Mouse (Mus musculus) cerebellum, adult 9-10 months (tissue): Measurements from ENCODE around the gene Mmp10.

Source experiments
- DNase-seq: peaks from one replicate; pipeline ENCODE4 v3.0.0; 2022

The Mmp10 gene

DNA sequence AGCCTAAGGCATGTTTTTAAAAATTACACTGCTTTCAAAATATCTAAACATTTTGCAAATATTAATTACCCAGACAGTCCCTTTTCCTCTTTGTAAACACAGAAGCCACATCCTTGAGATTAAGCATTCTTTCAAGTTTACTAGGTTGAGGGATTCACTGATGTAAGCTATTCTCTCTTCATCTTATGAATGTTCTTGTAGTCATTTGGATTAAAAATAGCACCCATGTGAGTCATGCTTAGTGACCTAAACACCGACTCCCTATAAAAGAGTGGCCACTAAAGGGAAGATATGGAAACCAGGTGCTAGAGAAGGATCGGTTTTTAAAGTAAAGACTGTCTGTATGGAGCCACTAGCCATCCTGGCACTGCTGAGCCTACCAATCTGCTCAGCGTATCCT lies at the start of gene Mmp10:
TSS of gene Mmp10 (plus strand) at position 302 of the 400 bp plus-strand sequence.
- DNase-seq: no peak

DNA sequence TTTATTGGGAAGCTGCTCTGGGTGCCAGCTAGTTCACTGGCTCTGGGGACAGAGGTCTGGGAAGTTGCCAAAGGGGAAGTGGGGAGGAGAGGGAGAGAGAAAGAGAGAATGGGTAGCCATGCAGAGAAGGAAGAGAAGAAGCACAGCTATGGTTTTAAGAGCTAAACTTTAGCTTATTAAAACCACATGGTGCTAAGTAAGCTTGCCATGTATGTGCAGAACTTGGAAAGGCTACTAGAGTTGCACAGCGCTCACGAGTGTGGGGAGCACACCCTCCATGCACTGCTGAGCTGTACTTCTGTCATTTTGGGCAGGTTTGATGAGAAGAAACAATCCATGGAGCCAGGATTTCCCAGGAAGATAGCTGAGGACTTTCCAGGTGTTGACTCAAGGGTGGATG lies 48.9 kb upstream of the Mmp10 start:
- no peak for DNase-seq

- DNase-seq: no peak
These were observed 31.9 kb upstream of the Mmp10 start for GRCm38 (mm10) chr9:7470262-7470661.

GRCm38 (mm10) chr9:7483684-7484394 lies 18.3 kb upstream of the Mmp10 start:
- DNase-seq: no peak

GRCm38 (mm10) chr9:7501138-7501537 lies 1.0 kb upstream of the Mmp10 start:
- DNase-seq: no peak

DNA sequence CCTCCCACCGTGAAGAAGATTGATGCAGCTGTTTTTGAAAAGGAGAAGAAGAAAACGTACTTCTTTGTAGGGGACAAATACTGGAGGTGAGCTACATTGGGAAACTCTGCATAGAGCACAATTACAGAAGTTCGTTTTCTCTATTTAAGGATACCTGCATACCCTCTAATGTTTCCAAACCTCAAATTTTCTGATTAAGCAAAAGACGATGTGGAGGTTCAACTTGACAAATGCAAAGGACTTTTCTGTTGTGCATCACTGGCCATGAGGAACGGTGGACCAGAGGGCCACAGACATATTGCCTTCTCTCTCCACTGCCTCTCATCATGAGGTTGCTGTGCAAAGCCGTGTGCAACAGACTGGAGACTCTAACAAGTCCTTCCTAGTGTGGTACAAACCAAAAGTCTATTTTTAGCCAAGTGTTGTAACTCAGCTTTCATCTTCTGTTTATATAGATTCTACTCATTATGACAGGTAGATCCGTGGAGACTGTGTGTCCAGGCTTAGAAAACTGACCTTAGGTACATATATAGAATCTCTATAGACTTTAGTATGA lies 5.2 kb downstream of the Mmp10 start:
- DNase-seq: no peak

GRCm38 (mm10) chr9:7509619-7510233 lies 7.6 kb downstream of the Mmp10 start:
- DNase-seq: no peak

DNA sequence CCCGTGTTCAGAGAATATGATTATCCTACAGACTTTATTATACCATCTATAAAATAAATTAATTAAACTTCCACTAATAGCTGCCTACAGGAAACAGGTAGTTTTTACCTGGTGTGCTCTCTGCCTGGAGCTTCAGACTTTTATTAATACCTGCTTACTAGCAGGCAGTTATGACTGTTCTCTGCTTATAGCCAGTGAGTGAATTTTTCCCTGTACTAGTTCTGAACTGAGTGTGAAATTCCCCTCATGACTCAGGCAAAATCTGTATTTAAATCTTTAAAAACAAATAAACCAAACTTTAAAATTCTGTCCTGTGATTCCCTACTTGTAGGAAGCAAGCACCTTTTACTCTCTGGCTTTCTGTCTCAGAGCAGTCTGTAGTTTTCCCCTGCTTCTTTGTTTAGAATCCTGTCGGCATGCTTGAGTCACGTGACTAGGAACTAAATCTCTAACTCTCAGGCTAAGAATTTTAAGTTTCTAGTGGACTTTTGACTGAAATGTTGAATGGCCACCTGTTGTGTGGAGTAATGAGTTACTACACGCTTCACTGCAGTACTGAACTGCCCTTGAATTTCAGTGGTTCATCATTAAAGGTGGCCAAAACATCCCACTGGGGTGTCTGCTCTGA lies 15.9 kb downstream of the Mmp10 start:
- no peak for DNase-seq

DNA sequence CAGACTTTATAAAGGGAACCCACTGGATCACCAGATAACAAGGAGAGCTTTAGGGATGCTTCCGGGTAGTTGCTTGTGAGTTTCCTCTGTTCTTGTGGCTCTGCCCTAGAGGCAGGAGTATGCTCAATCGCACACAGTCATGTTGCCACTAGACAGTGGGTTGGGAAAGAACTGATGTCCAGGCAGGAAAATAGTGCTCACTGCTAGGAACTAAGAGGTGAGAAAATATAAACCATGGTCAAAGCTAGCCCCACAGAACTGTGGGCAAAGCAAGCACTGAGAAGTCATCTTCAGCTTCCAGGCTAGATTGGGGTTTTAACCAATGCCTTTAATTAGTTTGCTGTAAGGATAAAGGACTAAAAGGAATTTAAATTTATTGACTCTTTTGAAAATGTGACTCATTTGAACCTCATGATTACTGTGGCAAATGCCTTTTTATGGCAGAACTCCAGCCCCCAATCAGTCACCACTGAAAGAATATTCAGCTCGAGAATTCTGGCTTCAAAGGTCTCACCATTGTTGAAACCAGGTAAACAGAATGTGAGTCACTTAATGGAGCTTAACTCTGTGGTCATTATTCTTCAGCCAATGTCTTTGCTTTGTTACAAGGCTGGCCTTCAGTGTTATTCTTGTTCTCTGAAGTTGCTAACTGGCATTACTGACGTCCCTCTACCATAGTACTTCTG lies 24.2 kb downstream of the Mmp10 start:
- no peak for DNase-seq

DNA sequence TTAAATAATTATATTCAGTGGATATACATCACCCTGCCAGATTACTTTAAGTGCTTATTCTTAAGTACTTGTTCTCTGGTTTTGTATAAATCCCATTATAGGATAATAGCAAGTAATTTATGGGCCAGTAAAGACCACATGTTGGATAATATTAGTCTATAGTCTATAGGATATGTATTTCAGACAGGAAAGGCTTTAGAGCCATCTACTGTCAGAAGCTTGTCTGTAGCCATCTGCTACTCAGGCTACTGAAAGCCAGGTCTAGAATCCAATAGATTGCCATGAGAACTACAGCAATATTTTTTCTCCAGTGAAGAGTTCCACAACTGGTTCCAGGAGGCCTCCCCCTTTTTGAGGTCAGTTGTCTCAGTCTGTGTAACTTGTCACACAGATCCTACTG lies 40.6 kb downstream of the Mmp10 start:
- DNase-seq: no peak

GRCm38 (mm10) chr9:7544923-7545457 lies 42.8 kb downstream of the Mmp10 start:
- DNase-seq: no peak

DNA sequence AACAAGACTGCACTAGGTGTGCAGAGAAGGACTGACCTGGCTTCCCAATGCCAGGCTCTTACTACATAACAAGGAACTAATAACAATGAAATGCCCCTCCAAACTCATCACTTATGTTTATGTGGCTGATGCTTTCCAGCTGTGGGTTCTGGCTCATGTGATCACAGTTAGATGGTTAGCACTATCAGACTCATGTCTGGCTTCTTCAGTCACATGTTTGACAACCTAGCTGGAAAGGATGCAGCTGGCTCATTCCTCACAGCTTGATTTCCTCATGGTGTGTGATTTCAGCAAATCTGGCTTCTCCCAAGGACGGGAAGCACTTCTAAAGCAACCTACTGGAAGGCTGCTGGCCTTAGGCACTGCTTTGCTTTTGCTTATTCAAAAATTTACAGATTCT lies 43.3 kb downstream of the Mmp10 start:
- DNase-seq: no peak

- no peak for DNase-seq
These were observed 43.8 kb downstream of the Mmp10 start for GRCm38 (mm10) chr9:7545920-7546319.

- DNase-seq: no peak
These were observed 49.8 kb downstream of the Mmp10 start for GRCm38 (mm10) chr9:7551943-7552342.

DNA sequence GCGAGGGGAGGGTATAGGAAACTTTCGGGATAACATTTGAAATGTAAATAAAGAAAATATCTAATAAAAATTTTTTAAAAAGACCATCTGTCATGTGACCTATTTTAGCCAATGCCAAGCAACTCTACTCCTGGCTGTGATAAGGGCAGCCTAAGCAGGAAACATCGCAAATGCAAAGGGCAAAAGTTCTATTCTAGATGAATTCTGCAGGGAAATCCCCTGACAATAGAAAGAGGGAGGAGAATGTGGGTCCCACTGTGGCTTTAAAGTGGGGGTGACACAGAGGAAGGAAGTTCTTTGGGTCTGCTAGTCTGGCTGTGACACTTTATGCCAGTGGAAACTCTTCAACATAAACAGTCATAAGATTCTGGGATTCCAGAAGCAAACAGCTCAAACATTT lies 51.4 kb downstream of the Mmp10 start:
- no peak for DNase-seq

DNA sequence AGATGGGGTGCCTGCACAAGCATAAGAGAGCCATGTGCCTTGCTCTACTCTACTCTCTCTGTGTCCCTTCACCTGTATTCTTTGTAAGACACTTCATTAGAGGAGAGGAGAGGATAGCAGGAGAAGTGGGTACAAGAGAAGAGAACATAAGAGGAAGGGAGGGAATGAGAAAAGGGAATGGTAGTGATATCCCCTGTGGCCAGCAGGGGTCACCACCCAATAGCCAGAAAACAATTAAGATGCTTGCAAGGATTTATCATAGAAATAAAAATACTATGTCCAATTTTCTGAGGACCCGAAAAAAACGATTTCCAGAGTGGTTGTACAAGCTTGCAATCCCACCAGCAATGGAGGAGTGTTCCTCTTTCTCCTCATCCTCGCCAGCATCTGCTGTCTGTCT lies 52.2 kb downstream of the Mmp10 start:
- no peak for DNase-seq

- DNase-seq: no peak
These were observed 56.3 kb downstream of the Mmp10 start, which contains the start of gene Mmp8 for GRCm38 (mm10) chr9:7558221-7559017. Gene Mmp8 (plus strand): TSS chr9:7558456.
